Mouse (Mus musculus) hindbrain, embryonic 15.5 days (tissue): ENCODE data around the gene A830005F24Rik. TPM values are rescaled to one million over a fixed set of nuclear protein-coding genes. Genes with fewer than 3 reads are reported as not detected.
"Not testable (repeated sequence)": the region's sequence is repeated elsewhere in the genome, so short reads cannot be mapped to it uniquely, and the experiment has no call there.

Experiments used
- ATAC-seq: fragments of 200-750 bp; cut with Nextera tagmentation; 2 replicates; pipeline ENCODE4 v1.8.0; 2017; ENCODE audit warnings: low read depth, moderate number of reproducible peaks, moderate TSS enrichment; ENCODE audit not compliant: low FRiP score
- H3K27ac ChIP-seq: fragments of 300-500 bp; sonication (generic); replicated peaks from 2 replicates; pipeline ENCODE4 v1.5.1; 2015; ENCODE audit warnings: mild to moderate bottlenecking, inconsistent platforms
- H3K27me3 ChIP-seq: fragments of 300-500 bp; sonication (generic); 2 replicates; pipeline ENCODE4 v1.6.1; 2015; ENCODE audit warnings: control low read depth, inconsistent platforms
- H3K36me3 ChIP-seq: fragments of 300-500 bp; sonication (generic); 2 replicates; pipeline ENCODE4 v1.6.1; 2015; ENCODE audit warnings: control low read depth, inconsistent platforms
- H3K4me1 ChIP-seq: fragments of 300-500 bp; sonication (generic); replicated peaks from 2 replicates; pipeline ENCODE4 v1.6.1; 2015; ENCODE audit warnings: control low read depth, inconsistent platforms
- H3K4me2 ChIP-seq: fragments of 300-500 bp; sonication (generic); 2 replicates; pipeline ENCODE4 v1.6.1; 2015; ENCODE audit warnings: moderate library complexity, mild to moderate bottlenecking, inconsistent platforms
- H3K4me3 ChIP-seq: fragments of 300-500 bp; sonication (generic); 2 replicates; pipeline ENCODE4 v1.5.1; 2015; ENCODE audit warnings: mild to moderate bottlenecking, inconsistent platforms
- H3K9ac ChIP-seq: fragments of 300-500 bp; sonication (generic); 2 replicates; pipeline ENCODE4 v1.6.1; 2015; ENCODE audit warnings: inconsistent platforms
- H3K9me3 ChIP-seq: fragments of 300-500 bp; sonication (generic); 2 replicates; pipeline ENCODE4 v1.6.1; 2016; ENCODE audit warnings: control low read depth, inconsistent platforms
- WGBS: fragments of 180-500 bp; shearing (Covaris S2); methylation state at CpG from one replicate; pipeline ENCODE4 v1.1.7; 2015; 5-methylcytosine and 5-hydroxymethylcytosine counted together
- polyA plus RNA-seq: library from polyadenylated mRNA; unstranded; fragments of >200 nt; fragmentation: Nextera tagmentation; extraction: Ambion mirVana; gene quantifications from 2 replicates; pipeline ENCODE4 v1.2.1, GENCODE M21; 2015

The A830005F24Rik gene
- polyA plus RNA-seq, 1 experiment from 2014 or later = 3.3 TPM

DNA sequence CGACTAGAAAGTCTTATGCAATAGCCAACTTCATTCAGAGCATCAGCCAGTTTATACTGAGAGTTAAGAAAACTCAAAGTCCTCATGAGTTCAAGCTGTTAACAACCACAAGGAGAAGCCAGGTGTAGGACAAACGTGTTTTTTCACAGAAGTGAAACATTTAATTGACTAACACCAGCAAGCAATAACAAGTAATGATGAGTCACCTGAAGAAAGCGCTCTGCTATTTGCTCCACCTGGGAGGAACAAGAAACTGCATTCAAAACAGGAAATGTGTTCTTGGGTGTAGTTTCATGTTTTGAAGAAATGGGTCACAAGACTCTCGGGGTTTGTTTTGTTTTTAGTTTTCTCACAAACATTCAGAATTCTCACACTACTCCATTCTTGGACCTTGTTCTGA lies 2.5 kb downstream of the A830005F24Rik start:
- no peak overlapping the region for H3K27ac ChIP-seq
- no peaks in the 10 kb centered on the region for H3K27me3 ChIP-seq
- ATAC-seq = no peak
- peaks cover 14% of the 10 kb centered on the region for H3K4me1 ChIP-seq
- H3K4me3 ChIP-seq = no peak overlapping the region
- 88% methylated on average over 4 of the region's 4 CpGs for WGBS
- H3K9me3 ChIP-seq = peaks cover 4% of the 10 kb centered on the region; the same call in 1 of the 2 replicates
- no peak overlapping the region for H3K4me2 ChIP-seq
- H3K36me3 ChIP-seq = no peaks in the 10 kb centered on the region
- no peak overlapping the region for H3K9ac ChIP-seq

DNA sequence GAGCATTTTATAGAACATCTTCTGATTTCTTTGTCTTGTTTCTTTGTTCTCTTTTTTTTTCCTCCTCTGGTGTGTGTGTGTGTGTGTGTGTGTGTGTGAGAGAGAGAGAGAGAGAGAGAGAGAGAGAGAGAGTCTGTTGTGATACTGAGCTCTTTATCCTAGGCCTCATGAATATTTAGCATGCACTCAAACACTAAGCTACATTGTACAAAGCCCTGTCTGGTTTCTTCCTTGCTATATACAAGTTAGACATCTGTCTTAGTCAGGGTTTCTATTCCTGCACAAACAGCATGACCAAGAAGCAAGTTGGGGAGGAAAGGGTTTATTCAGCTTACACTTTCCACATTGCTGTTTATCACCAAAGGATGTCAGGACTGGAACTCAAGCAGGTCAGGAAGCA lies 5.8 kb downstream of the A830005F24Rik start:
- H3K27ac ChIP-seq, H3K36me3 ChIP-seq, H3K4me2 ChIP-seq, H3K27me3 ChIP-seq, H3K4me3 ChIP-seq, ATAC-seq, H3K9ac ChIP-seq, H3K9me3 ChIP-seq, H3K4me1 ChIP-seq: not testable (repeated sequence)

DNA sequence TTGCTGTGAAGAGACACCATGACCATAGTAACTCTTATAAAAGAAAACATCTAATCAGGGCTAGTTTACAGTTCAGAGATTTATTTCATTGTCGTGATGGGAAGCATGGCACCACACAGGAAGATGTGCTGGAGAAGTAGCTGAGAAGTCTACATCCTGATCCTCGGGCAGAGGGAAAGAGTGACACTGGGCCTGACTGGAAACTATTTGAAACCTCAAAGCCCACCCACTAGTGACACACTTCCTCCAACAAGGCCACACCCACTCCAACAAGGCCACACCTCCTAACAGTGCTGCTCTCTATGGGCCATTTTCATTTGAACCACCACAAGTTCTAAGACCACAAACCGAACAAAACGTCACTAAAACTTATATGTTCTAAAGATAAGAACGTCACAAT lies 12.4 kb downstream of the A830005F24Rik start:
- H3K36me3 ChIP-seq = no peaks in the 10 kb centered on the region
- H3K27ac ChIP-seq = no peak overlapping the region
- ATAC-seq = no peak
- WGBS = 84% methylated on average over 5 of the region's 5 CpGs
- H3K4me2 ChIP-seq = no peak overlapping the region
- no peaks in the 10 kb centered on the region for H3K4me1 ChIP-seq
- no peak overlapping the region for H3K4me3 ChIP-seq
- no peak overlapping the region for H3K9ac ChIP-seq
- no peaks in the 10 kb centered on the region for H3K9me3 ChIP-seq
- H3K27me3 ChIP-seq = no peaks in the 10 kb centered on the region

DNA sequence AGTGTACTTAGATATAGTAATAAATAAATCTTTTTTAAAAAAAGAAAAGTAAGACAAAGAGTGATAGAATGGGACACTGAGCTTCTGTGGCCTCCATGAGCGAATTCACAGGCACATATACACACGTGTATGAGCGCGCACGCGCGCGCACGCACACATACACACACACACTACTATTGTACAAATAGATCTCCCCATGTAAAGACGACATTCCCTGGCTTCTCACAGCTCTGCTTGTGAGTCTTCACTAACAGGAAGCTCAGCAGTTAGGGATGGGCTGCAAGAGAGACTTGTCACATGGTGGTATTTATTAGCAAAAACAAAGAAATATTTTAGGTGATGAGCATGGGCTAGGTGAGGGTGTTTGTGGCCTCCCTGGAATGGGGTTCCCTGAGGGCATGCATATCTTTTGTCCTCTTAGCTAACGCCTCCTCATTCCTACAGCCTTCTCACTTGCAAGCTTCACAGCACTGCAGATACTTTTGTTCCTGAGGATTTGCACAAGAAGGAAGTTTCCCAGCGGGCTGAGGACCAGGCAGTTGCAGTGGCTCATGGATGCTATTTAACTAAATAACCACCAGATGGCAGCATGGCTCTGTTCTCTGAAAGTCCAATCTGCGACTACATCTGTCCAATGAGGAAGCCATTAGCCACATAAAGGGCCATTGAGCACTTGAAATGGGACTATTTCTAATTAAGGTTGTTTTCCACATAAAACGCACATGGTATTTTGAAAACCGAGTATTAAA lies 14.9 kb downstream of the A830005F24Rik start:
- Histone ChIP-seq H3K27ac (no peak overlapping the region), H3K27me3 (no peaks in the 10 kb centered on the region), H3K9ac (no peak overlapping the region), H3K4me1 (no peaks in the 10 kb centered on the region), H3K4me2 (no peak overlapping the region), H3K4me3 (no peak overlapping the region), H3K9me3 (no peaks in the 10 kb centered on the region), H3K36me3 (no peaks in the 10 kb centered on the region)
- 53% methylated on average over 15 of the region's 15 CpGs for WGBS
- ATAC-seq = peak; percentile 85

DNA sequence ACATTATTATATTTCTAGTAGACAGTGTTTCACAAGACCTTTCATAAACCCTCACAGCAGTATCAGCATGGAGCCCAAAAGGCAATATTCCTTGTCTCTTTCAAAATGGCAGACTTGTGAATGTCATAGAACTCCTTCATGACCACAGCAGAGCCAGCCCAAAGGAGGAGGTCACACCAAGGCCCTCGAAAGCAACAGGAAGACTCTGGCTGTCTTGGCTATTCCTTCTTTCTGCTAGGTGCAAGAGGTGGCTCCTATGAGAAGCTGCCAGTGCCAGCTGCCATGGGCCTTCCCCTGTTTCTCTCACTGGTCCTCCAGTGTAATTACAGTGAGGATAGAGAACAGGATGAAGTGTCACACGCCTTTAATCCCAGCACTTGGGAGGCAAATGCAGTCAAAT lies 15.7 kb downstream of the A830005F24Rik start:
- WGBS = 56% methylated on average over 2 of the region's 2 CpGs
- no peak overlapping the region for H3K9ac ChIP-seq
- ATAC-seq = peak; percentile 23; the same call in 1 of the 2 replicates
- H3K27ac ChIP-seq = no peak overlapping the region
- no peaks in the 10 kb centered on the region for H3K9me3 ChIP-seq
- no peak overlapping the region for H3K4me3 ChIP-seq
- no peaks in the 10 kb centered on the region for H3K27me3 ChIP-seq
- H3K4me1 ChIP-seq = no peaks in the 10 kb centered on the region
- no peak overlapping the region for H3K4me2 ChIP-seq
- H3K36me3 ChIP-seq = no peaks in the 10 kb centered on the region

DNA sequence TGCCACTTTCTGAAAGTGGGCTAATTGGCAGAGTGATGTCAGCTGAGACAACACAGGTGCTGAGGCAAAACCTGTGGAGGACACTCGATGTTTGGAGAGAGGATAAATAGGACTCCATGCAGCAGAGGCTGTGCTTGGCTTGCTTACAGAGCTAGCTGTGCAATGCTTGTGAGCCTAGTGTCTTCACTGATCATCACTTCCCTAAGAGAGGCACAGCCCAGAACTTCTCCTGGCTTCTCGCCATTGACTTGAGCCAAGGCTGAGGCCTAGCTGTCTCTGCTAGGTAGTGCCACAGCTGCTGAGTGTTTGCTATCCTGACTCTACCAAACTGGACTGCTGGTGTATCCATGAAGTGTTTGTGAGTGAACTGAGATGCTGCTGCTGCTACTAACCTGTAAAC lies 17.3 kb downstream of the A830005F24Rik start:
- no peaks in the 10 kb centered on the region for H3K27me3 ChIP-seq

DNA sequence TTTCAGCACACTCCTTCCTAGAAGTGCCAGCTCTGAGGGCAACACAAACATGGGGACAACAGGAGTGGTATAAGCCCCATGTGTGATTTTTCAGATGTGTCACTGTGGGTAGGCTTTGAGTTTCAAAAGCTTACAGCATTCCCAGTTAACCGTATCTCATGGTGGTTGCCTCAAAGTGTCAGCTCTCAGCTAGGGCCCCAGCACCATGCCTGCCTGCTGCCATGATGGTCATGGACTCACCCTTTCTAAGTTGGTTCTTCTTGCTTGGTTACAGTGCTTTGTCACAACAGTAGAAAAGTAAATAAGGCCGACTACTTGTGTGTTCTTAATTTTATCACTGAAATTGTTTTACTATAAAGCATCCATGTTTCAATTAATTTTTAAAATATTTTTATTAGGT lies 18.1 kb downstream of the A830005F24Rik start:
- H3K4me1 ChIP-seq = no peaks in the 10 kb centered on the region
- 0 out of 2 replicates have a peak, but pooled peaks cover 3% of the 10 kb centered on the region for H3K36me3 ChIP-seq
- H3K27ac ChIP-seq = no peak overlapping the region
- no peak overlapping the region for H3K9ac ChIP-seq
- no peaks in the 10 kb centered on the region for H3K9me3 ChIP-seq
- ATAC-seq = no peak
- no peaks in the 10 kb centered on the region for H3K27me3 ChIP-seq
- 92% methylated on average over 2 of the region's 2 CpGs for WGBS
- no peak overlapping the region for H3K4me2 ChIP-seq
- H3K4me3 ChIP-seq = no peak overlapping the region

More for the DNA sequence above, 17.3 kb downstream of the A830005F24Rik start:
- Histone ChIP-seq H3K27ac (no peak overlapping the region), H3K9ac (no peak overlapping the region), H3K4me3 (no peak overlapping the region), H3K36me3 (0 out of 2 replicates have a peak, but pooled peaks cover 3% of the 10 kb centered on the region), H3K9me3 (no peaks in the 10 kb centered on the region), H3K4me1 (no peaks in the 10 kb centered on the region), H3K4me2 (no peak overlapping the region)
- no peak for ATAC-seq
- 77% methylated on average over 2 of the region's 2 CpGs for WGBS

DNA sequence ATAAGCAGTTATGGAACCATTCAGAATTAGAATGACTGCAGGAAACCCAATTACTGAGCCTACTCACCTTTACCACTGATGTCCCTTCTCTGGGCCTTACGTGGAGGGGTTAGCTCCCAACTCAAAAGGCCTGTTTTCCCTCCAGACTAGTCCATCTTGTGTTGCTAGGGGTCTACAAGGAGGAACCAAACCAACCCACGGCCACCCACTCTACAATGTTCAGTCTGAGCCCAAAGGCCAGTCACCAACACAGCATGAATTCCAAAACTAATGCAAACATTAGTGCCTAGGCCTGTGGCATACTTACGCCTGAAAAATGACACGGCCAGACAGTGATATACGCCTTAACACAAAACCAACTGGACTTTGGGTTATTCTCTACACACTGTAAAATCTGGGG lies 20.1 kb downstream of the A830005F24Rik start:
- WGBS = 83% methylated on average over 5 of the region's 5 CpGs
- no peak for ATAC-seq
- H3K9me3 ChIP-seq = no peaks in the 10 kb centered on the region
- H3K4me2 ChIP-seq = no peak overlapping the region
- peaks cover 3% of the 10 kb centered on the region; the same call in 1 of the 2 replicates for H3K4me1 ChIP-seq
- H3K9ac ChIP-seq = no peak overlapping the region
- no peak overlapping the region for H3K4me3 ChIP-seq
- H3K27me3 ChIP-seq = no peaks in the 10 kb centered on the region
- 0 out of 2 replicates have a peak, but pooled peaks cover 8% of the 10 kb centered on the region for H3K36me3 ChIP-seq
- H3K27ac ChIP-seq = no peak overlapping the region

DNA sequence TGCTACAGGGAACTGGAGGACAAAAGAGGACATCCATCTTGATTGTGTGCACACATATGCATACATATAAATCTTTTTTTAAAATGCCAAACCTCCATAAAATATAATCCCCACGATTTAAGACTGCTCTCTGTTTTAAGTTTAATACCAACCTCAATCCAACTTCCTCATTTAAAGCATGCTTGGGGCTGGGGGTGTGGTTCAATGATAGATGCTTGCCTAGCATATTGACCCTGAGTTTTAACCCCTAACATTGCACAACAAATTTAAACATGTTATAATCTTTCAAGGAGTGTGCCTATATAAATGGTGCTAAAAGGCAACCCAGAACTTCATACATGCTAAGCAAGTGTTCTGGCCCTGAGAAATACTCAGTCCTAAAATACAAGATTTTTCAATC lies 27.1 kb downstream of the A830005F24Rik start:
- H3K4me1 ChIP-seq = peaks cover 45% of the 10 kb centered on the region
- ATAC-seq = no peak
- H3K9ac ChIP-seq = no peak overlapping the region
- no peak overlapping the region for H3K27ac ChIP-seq
- H3K4me2 ChIP-seq = 0 out of 2 replicates have a peak overlapping the region, but pooled peaks have one; percentile 11
- H3K27me3 ChIP-seq = no peaks in the 10 kb centered on the region
- WGBS = 52% methylated on average over 1 of the region's 1 CpGs
- 0 out of 2 replicates have a peak, but pooled peaks cover 5% of the 10 kb centered on the region for H3K36me3 ChIP-seq
- H3K4me3 ChIP-seq = no peak overlapping the region
- no peaks in the 10 kb centered on the region for H3K9me3 ChIP-seq

DNA sequence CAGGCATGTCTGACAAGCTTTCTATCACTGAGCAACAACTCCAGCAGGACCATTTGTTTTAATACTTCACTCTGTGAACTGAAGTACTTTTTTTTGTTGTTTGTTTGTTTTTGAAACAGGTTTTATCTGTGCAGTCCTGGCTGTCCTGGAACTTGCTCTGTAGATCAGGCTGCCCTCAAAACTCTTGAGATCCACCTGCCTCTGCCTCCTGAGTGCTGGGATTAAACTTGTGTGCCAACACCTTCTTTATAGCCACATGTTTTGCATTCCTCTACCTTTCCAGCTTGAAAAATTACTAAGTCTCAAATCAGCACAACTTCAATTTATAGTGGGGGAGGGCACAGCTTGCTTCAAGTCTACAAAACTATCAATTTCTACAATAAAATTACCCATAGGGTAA lies 31.0 kb downstream of the A830005F24Rik start:
- 0 out of 2 replicates have a peak overlapping the region, but pooled peaks have one; percentile 97 for H3K4me3 ChIP-seq
- no peak for ATAC-seq

DNA sequence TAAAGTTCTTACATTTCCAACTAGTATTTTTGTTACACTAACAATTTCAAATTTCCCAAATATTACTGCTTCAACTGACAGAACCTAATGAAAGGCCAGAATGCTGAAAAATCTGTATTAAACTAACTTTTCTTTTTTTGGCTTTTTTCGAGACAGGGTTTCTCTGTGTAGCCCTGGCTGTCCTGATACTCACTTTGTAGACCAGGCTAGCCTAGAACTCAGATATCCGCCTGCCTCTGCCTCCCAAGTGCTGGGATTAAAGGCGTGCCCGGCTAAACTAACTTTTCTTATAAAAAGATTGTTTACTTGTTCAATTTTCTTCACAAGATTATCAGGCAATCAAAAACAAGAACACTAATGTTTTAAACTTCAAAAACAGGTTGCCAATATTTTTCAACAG lies 31.5 kb downstream of the A830005F24Rik start:
- no peaks in the 10 kb centered on the region for H3K36me3 ChIP-seq
- H3K27me3 ChIP-seq = no peaks in the 10 kb centered on the region
- peak overlapping the region; percentile 81 for H3K4me2 ChIP-seq
- H3K4me3 ChIP-seq = peak overlapping the region; percentile 97
- peak overlapping the region; percentile 79; the same call in 1 of the 2 replicates for H3K9ac ChIP-seq
- no peak for ATAC-seq
- no peaks in the 10 kb centered on the region for H3K9me3 ChIP-seq
- peaks cover 42% of the 10 kb centered on the region for H3K4me1 ChIP-seq
- WGBS = 49% methylated on average over 4 of the region's 4 CpGs
- no peak overlapping the region for H3K27ac ChIP-seq

More for the DNA sequence above, 31.0 kb downstream of the A830005F24Rik start:
- H3K36me3 ChIP-seq = no peaks in the 10 kb centered on the region
- peaks cover 44% of the 10 kb centered on the region for H3K4me1 ChIP-seq
- H3K4me2 ChIP-seq = peak overlapping the region; percentile 81
- no peaks in the 10 kb centered on the region for H3K27me3 ChIP-seq
- no peak overlapping the region for H3K27ac ChIP-seq
- no peaks in the 10 kb centered on the region for H3K9me3 ChIP-seq
- H3K9ac ChIP-seq = no peak overlapping the region

DNA sequence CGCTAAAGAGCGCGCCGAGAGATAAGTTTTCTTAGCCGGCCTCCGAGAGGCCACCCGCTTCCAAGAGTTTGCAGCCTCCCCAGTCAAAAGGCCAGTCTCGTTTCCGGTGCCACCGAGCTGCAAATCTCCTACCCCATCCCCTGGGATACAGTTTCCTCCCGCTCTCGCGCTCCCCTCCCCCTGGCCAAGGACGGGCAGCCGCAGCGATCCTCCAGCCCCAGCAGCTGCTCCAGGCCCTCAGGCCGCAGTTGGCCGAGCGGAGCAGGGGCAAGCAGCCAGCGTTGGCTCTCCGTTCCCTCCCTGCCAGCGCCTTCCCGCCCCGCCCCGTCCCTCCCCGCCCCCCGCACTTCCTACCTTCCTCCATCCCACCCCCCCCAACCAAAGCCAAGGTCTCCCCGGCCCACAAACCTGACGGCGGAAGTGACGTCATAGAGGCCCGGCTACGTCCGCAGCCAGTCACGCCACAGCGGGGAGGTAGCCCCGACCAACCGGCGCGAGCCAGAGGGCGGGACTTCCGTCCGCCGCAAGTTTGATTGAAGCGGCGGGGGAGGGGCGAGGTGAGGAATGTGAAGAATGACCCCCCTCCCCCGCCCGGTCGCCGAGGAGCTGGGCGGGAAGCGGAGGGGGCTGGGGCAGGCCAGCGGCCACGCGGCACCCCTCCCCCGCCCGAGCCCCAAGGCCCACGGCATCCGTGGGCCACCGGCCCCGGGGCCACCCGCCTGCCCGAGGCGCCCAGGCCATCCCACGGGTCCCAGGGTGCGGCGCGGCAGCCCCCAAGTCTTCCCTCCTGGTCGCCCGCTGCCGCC lies 32.3 kb downstream of the A830005F24Rik start:
- H3K4me2 ChIP-seq = peak overlapping the region; percentile 81
- peak; percentile 86 for ATAC-seq
- no peaks in the 10 kb centered on the region for H3K36me3 ChIP-seq
- no peaks in the 10 kb centered on the region for H3K9me3 ChIP-seq
- peaks cover 36% of the 10 kb centered on the region for H3K4me1 ChIP-seq
- peak overlapping the region; percentile 99 for H3K9ac ChIP-seq
- peak overlapping the region; percentile 97 for H3K4me3 ChIP-seq
- H3K27me3 ChIP-seq = no peaks in the 10 kb centered on the region
- under 1% methylated on average over 37 of the region's 72 CpGs for WGBS
- H3K27ac ChIP-seq = peak overlapping the region; percentile 100
